Mouse (Mus musculus) heart, adult 9 months (tissue): ENCODE measurements around the gene Sik3.
A peak's percentile ranks its signal among the peaks of the same experiment; 100 is the strongest.
"Not testable (repeated sequence)": the region's sequence is repeated elsewhere in the genome, so short reads cannot be mapped to it uniquely, and the experiment has no call there.

Source experiments
- DNase-seq, 2 experiments: peaks; one replicate each; pipeline ENCODE4 v3.0.0; 2022; ENCODE audit warnings: low spot score in 2 of 2

Sik3 gene

DNA sequence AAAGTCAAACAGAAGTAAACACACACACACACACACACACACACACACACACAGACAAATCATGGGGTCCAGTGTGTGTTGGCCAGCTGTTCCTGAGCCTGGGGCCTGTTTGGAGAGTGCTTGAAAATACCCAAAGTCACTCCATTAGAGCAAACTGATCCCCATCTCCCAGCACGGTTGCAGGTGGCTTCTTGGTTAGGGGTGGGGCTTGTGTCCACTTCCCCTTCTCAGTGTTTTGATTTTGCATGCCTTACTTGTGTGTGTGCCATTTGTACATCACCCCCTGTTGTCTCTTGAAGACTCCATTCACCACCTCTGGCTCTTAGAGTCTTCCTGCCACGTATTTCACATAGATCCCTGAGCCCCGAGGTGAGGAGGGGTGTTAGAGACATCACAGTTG, 45.4 kb downstream of the Sik3 start:
- DNase-seq, result no peak

- DNase-seq, result no peak
Observed at GRCm38 (mm10) chr9:46060249-46060648, 47.6 kb downstream of the Sik3 start.

- DNase-seq, result peak; percentile 46 to 61
Observed at GRCm38 (mm10) chr9:46061696-46062425, 49.2 kb downstream of the Sik3 start.

DNA sequence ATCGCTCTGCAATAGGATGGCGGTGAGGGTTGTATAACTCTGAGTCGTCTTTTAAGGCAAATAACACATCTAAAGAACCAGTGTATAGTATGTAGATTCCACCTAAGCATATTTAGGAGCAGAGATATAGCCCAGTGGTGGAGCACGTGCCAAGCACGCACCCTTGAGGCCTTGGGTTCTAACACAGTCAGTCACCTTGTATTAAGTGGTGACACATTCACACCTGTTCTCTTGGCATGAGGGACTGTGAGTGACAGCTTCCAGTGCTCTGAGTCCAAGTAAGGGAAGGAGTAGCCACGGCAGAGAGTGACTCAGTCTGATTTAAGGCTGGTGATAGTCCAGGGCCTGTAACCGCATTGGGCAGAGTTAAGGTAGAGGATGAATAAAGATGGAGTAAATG, 51.7 kb downstream of the Sik3 start:
- DNase-seq, result no peak

DNA sequence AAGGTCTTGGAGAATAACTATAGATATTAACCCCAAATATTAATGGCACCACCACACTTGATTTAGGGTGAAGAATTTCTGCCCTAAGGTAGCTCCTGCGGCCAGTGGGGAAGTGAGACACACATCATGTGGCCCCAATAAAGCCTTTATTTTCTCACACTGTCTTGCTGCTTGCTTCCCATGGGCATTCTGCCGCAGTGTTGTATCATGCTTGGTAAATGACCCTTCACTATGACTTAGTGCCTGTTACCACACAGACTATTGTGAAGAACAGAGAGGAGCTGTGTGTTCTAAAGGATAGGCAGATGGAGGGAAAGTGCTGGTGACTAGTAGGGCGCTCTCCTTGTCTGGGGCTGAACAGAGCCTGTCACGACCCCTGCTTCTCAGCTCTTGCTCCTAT, 54.1 kb downstream of the Sik3 start:
- no peak for DNase-seq

DNA sequence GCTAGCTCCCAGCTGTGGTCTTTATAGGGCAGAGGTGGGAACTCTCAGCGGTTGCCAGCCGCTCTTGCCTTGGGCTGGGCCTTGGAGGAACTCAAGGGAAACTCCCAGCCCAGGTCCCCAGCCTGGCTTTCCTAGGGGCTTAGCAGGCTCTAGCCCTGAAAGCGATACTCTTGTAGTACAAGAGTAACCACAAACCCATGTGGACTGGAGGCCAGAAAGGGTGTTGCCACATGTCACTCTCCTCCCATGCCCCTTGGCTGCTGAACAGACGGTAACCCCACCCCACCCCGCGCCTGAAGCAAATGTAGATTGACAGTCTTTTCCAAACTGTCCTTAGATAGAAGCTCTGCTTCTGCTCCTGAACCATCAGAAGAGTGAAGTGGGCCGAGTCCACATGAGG, 55.1 kb downstream of the Sik3 start:
- no peak for DNase-seq

GRCm38 (mm10) chr9:46069013-46069412, 56.4 kb downstream of the Sik3 start:
- DNase-seq, result no peak

GRCm38 (mm10) chr9:46072101-46072835, 59.6 kb downstream of the Sik3 start:
- DNase-seq, result no peak

GRCm38 (mm10) chr9:46073443-46073842, 60.8 kb downstream of the Sik3 start:
- DNase-seq, result no peak

DNA sequence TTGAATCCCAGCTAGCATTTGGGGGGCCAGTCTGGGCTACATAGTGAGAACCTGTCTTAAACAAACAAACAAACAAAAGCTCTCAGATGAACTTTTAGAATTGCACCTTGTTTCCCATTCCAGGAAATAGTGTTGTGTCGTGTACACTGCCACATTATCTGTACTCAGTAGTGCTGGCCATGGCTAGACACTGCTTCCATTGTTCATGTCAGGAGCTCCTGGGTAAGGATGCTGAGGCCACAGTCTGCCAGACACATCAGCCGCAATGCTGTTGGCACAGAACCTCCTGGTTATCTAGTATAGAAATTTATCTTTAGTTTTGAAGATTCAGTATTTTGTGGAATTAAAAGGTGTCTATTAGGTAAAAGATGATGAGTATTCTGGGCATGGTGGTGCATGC, 63.0 kb downstream of the Sik3 start:
- no peak for DNase-seq

DNA sequence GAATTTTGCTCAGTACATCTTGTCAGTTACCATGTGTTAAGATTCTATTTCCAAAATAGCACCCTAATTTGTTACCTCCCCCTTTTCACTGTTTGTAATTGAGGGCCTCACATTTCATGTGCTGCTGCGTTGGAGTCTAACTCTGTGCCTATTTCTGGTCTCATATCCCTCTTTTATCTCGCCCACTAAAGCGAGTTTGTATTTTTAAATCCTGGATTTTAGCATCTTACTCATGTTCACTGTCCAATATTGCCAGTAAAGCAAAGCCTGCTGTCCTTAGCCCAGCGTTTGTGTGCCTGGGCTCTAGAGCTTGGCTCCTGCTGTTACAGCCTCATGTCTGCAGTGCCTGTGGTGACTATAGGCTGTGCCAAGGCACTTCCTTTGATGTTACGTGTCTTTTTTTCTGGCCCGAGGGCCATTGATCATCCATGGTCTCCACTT, 69.8 kb downstream of the Sik3 start:
- DNase-seq, result peak in 1 of 2 experiments; percentile 8

DNA sequence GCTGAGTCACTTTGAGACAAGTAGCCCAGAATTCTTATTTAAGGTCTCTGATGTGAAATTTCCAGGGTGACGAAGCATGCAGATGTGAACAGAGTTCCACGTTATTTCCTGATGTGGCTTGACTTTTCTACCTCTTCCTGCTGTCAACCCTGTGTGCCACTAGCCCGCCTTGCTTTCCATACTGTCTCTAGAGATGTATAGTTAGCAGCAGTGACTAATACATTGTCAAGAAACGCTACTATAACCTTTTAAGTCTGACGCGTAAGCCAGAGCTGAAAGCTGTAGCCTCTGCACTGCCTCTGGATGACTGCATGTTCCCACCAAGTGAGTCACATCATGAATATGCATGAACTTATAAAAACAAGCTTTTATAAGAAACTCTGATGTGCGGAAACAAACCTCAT, 70.9 kb downstream of the Sik3 start:
- DNase-seq, result no peak

GRCm38 (mm10) chr9:46085898-46086297, 73.3 kb downstream of the Sik3 start:
- DNase-seq, result no peak

- no peak for DNase-seq
Observed at GRCm38 (mm10) chr9:46086826-46087225, 74.2 kb downstream of the Sik3 start.

DNA sequence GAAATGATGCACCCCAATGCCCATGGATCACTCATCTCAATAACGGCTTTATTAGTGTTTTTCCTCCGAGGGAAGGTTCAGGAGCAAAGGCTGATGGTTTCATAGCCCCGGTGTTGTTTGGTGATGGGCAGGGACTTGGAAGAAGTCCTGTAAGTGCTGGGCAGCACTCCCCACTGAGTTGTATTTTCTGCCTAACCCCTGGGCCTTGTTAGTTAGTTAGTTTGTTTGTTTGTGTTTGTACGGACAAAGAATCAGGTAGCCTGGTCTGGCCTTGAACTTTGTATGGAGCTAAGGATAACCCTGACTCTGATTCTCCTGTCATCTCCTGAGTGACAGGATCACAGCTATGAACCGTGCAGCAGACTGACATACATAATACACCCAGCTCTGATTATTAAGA, 74.8 kb downstream of the Sik3 start:
- no peak for DNase-seq

DNA sequence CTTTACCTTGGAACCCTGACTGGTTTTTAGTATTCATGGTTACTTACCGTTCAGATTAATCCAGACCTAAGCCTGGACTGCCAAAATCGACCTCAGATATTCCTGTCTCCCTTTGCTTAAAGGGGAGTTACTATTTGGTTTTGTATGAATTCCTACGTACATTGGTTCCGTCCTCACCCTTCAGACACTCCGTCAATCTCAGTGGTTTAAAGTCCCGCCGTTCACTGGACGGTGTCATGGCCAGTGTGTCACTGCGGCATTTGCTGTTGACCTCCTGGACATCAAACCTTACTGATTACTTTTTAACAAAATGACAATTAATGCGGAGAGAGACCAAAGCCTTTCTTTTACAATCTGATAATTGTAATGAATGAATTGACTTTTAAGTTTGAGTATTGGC, 76.1 kb downstream of the Sik3 start:
- no peak for DNase-seq

DNA sequence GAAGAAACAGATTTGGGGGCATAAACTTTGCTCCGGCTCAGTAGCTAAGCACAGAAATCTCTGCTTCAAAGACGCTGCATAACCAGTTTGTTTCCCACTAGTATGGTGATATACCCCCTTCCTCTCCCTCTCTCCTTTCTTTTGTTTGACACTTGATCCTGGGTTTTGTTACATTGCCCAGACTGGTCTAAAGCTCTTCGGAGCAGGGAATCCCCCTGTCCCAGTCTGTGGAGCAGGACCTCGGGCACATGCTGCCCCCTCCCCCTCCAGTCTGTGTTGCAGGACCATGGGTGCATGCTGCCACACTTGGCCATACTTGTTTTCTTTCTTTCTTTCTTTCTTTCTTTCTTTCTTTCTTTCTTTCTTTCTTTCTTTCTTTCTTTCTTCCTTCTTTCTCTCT, 77.4 kb downstream of the Sik3 start:
- DNase-seq, result no peak

- not testable (repeated sequence) for DNase-seq
Observed at GRCm38 (mm10) chr9:46091157-46091556, 78.5 kb downstream of the Sik3 start.

- no peak for DNase-seq
Observed at GRCm38 (mm10) chr9:46092633-46093032, 80.0 kb downstream of the Sik3 start.

- no peak for DNase-seq
Observed at GRCm38 (mm10) chr9:46098360-46098985, 85.9 kb downstream of the Sik3 start.

DNA sequence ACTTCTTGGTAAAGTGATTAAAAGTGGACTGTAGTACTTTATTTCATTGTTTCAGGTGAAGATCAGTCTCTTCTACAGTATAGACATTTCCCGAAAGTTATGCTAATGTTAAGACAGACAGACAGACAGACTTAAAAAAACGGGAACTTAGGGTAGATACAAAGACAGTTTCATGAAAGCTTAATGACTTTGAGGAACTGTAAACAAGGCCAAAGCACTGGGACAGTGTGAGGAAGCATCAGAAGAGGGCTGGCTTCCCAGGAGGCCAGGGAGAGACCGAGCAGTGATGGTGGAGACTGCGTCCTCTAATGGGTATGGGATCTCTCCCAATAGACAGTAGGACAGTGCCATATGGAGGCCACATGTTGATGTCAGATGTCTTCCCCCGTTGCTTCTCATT, 86.5 kb downstream of the Sik3 start:
- DNase-seq, result no peak

GRCm38 (mm10) chr9:46103154-46103553, 90.5 kb downstream of the Sik3 start:
- no peak for DNase-seq

GRCm38 (mm10) chr9:46106105-46106504, 93.5 kb downstream of the Sik3 start:
- no peak for DNase-seq
